ENCODE assay signal across 14 mouse cellular contexts in genomic region chr12:101793221-101793621, GRCm38 (mm10). TPM values are rescaled to one million over a fixed set of nuclear protein-coding genes. Genes with fewer than 3 reads are reported as not detected.
A peak's percentile ranks its signal among the peaks of the same experiment; 100 is the strongest.
DNase-seq lines count a peak whose midpoint lies in the region; ATAC-seq and TF ChIP-seq lines count a peak whose summit lies in the region.
"Had no signal": no experiment of that assay in that cellular context is flagged by ENCODE, and none has a peak within 500 bp of the region (broad histone marks: within the 10 kb centered on the region; RNA-seq: fewer than 3 reads in every experiment).

No protein-coding gene starts in this region.

- H3K4me2 ChIP-seq in kidney, embryonic 16.5 days (replicated peaks; ENCODE audit: low read depth, low read length) = no peak overlapping the region
- no peak overlapping the region for H3K4me2 ChIP-seq in kidney, postnatal 0 days (ENCODE audit: low read length)
- H3K4me2 ChIP-seq: hindbrain, embryonic 12.5 days; limb, embryonic 13.5 days; midbrain, embryonic 13.5 days had no signal

- WGBS in kidney, embryonic 16.5 days = 72% methylated on average over 5 of the region's 5 CpGs
- WGBS in kidney, postnatal 0 days = 69% methylated on average over 5 of the region's 5 CpGs

- no peak for ATAC-seq in kidney, embryonic 16.5 days (ENCODE audit: low FRiP score, low TSS enrichment)
- ATAC-seq in kidney, postnatal 0 days (replicated peaks; ENCODE audit: low FRiP score, low read depth) = no peak
- ATAC-seq: midbrain, embryonic 13.5 days had no signal

- no peak overlapping the region for H3K9ac ChIP-seq in kidney, embryonic 16.5 days (replicated peaks; ENCODE audit: low read length)
- no peak overlapping the region for H3K9ac ChIP-seq in kidney, postnatal 0 days (ENCODE audit: low read depth, low read length)
- H3K9ac ChIP-seq: hindbrain, embryonic 12.5 days; limb, embryonic 13.5 days; liver, embryonic 14.5 days; midbrain, embryonic 13.5 days had no signal

- H3K27ac ChIP-seq in kidney, embryonic 16.5 days (ENCODE audit: low read length) = no peak overlapping the region
- H3K27ac ChIP-seq in kidney, postnatal 0 days = no peak overlapping the region
- H3K27ac ChIP-seq: hindbrain, embryonic 12.5 days; limb, embryonic 13.5 days; liver, embryonic 14.5 days; midbrain, embryonic 13.5 days had no signal

- TF ChIP-seq CTCF in kidney, postnatal 0 days (IDR thresholded peaks at IDR 0.05; ENCODE audit: low read depth) = no peak

- no peaks in the 10 kb centered on the region for H3K9me3 ChIP-seq in kidney, embryonic 16.5 days (ENCODE audit: low read length)
- H3K9me3 ChIP-seq in kidney, postnatal 0 days (replicated peaks; ENCODE audit: low read length) = no peaks in the 10 kb centered on the region
- H3K9me3 ChIP-seq: hindbrain, embryonic 12.5 days; limb, embryonic 13.5 days; midbrain, embryonic 13.5 days had no signal

- no peak overlapping the region for H3K4me3 ChIP-seq in kidney, embryonic 16.5 days (ENCODE audit: low read length)
- H3K4me3 ChIP-seq in kidney, postnatal 0 days (replicated peaks; ENCODE audit: low read depth, low read length) = no peak overlapping the region
- H3K4me3 ChIP-seq: hindbrain, embryonic 12.5 days; limb, embryonic 13.5 days; midbrain, embryonic 13.5 days had no signal

- no peaks in the 10 kb centered on the region for H3K36me3 ChIP-seq in kidney, embryonic 16.5 days (ENCODE audit: insufficient read depth, low read length)
- no peaks in the 10 kb centered on the region for H3K36me3 ChIP-seq in kidney, postnatal 0 days (ENCODE audit: insufficient read depth, low read length)
- H3K36me3 ChIP-seq: hindbrain, embryonic 12.5 days; limb, embryonic 13.5 days; midbrain, embryonic 13.5 days had no signal

- H3K4me1 ChIP-seq in kidney, embryonic 16.5 days (ENCODE audit: insufficient read depth, low read length) = no peaks in the 10 kb centered on the region
- H3K4me1 ChIP-seq in kidney, postnatal 0 days (replicated peaks; ENCODE audit: insufficient read depth, low read length) = no peaks in the 10 kb centered on the region
- H3K4me1 ChIP-seq: hindbrain, embryonic 12.5 days; midbrain, embryonic 13.5 days had no signal

- no peaks in the 10 kb centered on the region for H3K27me3 ChIP-seq in kidney, embryonic 16.5 days (ENCODE audit: insufficient read depth, low read length)
- no peaks in the 10 kb centered on the region for H3K27me3 ChIP-seq in kidney, postnatal 0 days (ENCODE audit: insufficient read depth, low read length)
- H3K27me3 ChIP-seq: hindbrain, embryonic 12.5 days; limb, embryonic 13.5 days; midbrain, embryonic 13.5 days had no signal

- peak; percentile 67 for DNase-seq in kidney, adult 11 months
- peak; percentile 80 for DNase-seq in adipocyte (ENCODE audit: low spot score)
- DNase-seq in kidney, postnatal 0 days (ENCODE audit: low spot score) = peak; percentile 62
- DNase-seq in lung, postnatal 10 days = peak; percentile 70
- no peak for DNase-seq in ovary, postnatal 10 days (ENCODE audit: low spot score)
- DNase-seq in urinary bladder, postnatal 4 days (ENCODE audit: low spot score in 2 of 2) = no peak
- DNase-seq in urinary bladder, postnatal 25 days (ENCODE audit: low spot score) = no peak
- DNase-seq: cerebellum, adult 9-11 months; gastrocnemius, postnatal 14 days had no signal

RNA-seq across cellular contexts. Expression of gene Fbln5, which starts 25.6 kb away (rescaled TPM):
- polyA plus RNA-seq in kidney, embryonic 16.5 days (2015; fragmentation: Nextera tagmentation; extraction: Ambion mirVana) = 135 and 143 TPM in 2 replicates
- polyA plus RNA-seq in kidney, postnatal 0 days (2015; fragmentation: Nextera tagmentation; extraction: Ambion mirVana) = 162 and 187 TPM in 2 replicates

Comparison
In these comparisons a context has a peak if more than half of its experiments do, and no peak if none do; other contexts are left out.
1. DNase-seq: peak in kidney, adult 11 months (single experiment), adipocyte (single experiment), kidney, postnatal 0 days (single experiment) and lung, postnatal 10 days (single experiment); none in ovary, postnatal 10 days (single experiment), urinary bladder, postnatal 4 days (0 of 2) and urinary bladder, postnatal 25 days (single experiment).